Mouse (Mus musculus) spleen, postnatal 4 days (tissue): ENCODE measurements around the gene Krtap10-4.
"Not testable (repeated sequence)": the region's sequence is repeated elsewhere in the genome, so short reads cannot be mapped to it uniquely, and the experiment has no call there.

Source experiments
- DNase-seq, 2 experiments: peaks; one replicate each; pipeline ENCODE4 v3.0.0; 2022; ENCODE audit warnings: low spot score in 2 of 2

Gene Krtap10-4

GRCm38 (mm10) chr10:77826951-77827350 is at the start of gene Krtap10-4:
Krtap10-4 (minus strand) TSS chr10:77827095.
- no peak for DNase-seq

GRCm38 (mm10) chr10:77869651-77870050 is 42.8 kb upstream of the Krtap10-4 start:
- DNase-seq, result no peak

- no peak for DNase-seq
Measured at GRCm38 (mm10) chr10:77867546-77867945, 40.7 kb upstream of the Krtap10-4 start.

- no peak for DNase-seq
Measured at GRCm38 (mm10) chr10:77864762-77865143, 37.9 kb upstream of the Krtap10-4 start.

- DNase-seq, result peak in 1 of 2 experiments; percentile 38
Measured at GRCm38 (mm10) chr10:77864067-77864761, 37.3 kb upstream of the Krtap10-4 start.

- DNase-seq, result no peak
Measured at GRCm38 (mm10) chr10:77861675-77862074, 34.8 kb upstream of the Krtap10-4 start, which contains the start of gene Gm3285. Gm3285 (plus strand) TSS chr10:77861975.

GRCm38 (mm10) chr10:77852559-77852958 is 25.7 kb upstream of the Krtap10-4 start, which contains the start of gene Gm10318:
Gm10318 (plus strand) TSS chr10:77852859.
- DNase-seq, result no peak

- no peak for DNase-seq
Measured at GRCm38 (mm10) chr10:77847538-77847937, 20.6 kb upstream of the Krtap10-4 start.

- no peak for DNase-seq
Measured at GRCm38 (mm10) chr10:77846961-77847360, 20.1 kb upstream of the Krtap10-4 start.

- DNase-seq, result no peak
Measured at GRCm38 (mm10) chr10:77846503-77846902, 19.6 kb upstream of the Krtap10-4 start, which contains the start of gene Gm36176. Gm36176 (plus strand) TSS chr10:77846803.

GRCm38 (mm10) chr10:77839006-77839405 is 12.1 kb upstream of the Krtap10-4 start:
- DNase-seq, result no peak

GRCm38 (mm10) chr10:77835647-77836046 is 8.8 kb upstream of the Krtap10-4 start, which contains the start of gene Krtap10-10:
Krtap10-10 (plus strand) TSS chr10:77835947.
- no peak for DNase-seq

- DNase-seq, result no peak
Measured at GRCm38 (mm10) chr10:77819203-77819602, 7.7 kb downstream of the Krtap10-4 start.

- no peak for DNase-seq
Measured at GRCm38 (mm10) chr10:77818523-77818922, 8.4 kb downstream of the Krtap10-4 start.

- DNase-seq, result peak in 1 of 2 experiments; percentile 69
Measured at GRCm38 (mm10) chr10:77815514-77815913, 11.4 kb downstream of the Krtap10-4 start.

GRCm38 (mm10) chr10:77814382-77814781 is 12.5 kb downstream of the Krtap10-4 start, which contains the start of gene Gm2696:
Gm2696 (plus strand) TSS chr10:77814682.
- DNase-seq, result no peak

GRCm38 (mm10) chr10:77811743-77812142 is 15.2 kb downstream of the Krtap10-4 start, which contains the start of gene Gm9507:
Gm9507 (minus strand) TSS chr10:77811843.
- DNase-seq, result no peak

- DNase-seq, result no peak
Measured at GRCm38 (mm10) chr10:77804095-77804494, 22.8 kb downstream of the Krtap10-4 start.

GRCm38 (mm10) chr10:77798921-77799508 is 27.9 kb downstream of the Krtap10-4 start, which contains the start of gene Gm19668:
Gm19668 (minus strand) TSS chr10:77799133.
- DNase-seq, result no peak

GRCm38 (mm10) chr10:77798164-77798920 is 28.6 kb downstream of the Krtap10-4 start:
- not testable (repeated sequence) for DNase-seq

GRCm38 (mm10) chr10:77797677-77798076 is 29.2 kb downstream of the Krtap10-4 start:
- DNase-seq, result no peak

GRCm38 (mm10) chr10:77794976-77795375 is 31.9 kb downstream of the Krtap10-4 start, which contains the start of gene Gm9639:
Gm9639 (minus strand) TSS chr10:77795076.
- no peak for DNase-seq
